Mouse (Mus musculus): Measurements from ENCODE around the gene Usp39. TPM values are rescaled to one million over a fixed set of nuclear protein-coding genes. Genes with fewer than 3 reads are reported as not detected.

The Usp39 gene
- total RNA-seq, 2 experiments from 2014 or later, result 31.0 to 32.5 TPM

- TF ChIP-seq CTCF (conservative IDR thresholded peaks at IDR 0.05), result no peak
- Histone ChIP-seq H3K27ac (no peak overlapping the region), H3K4me3 (no peak overlapping the region)
Measured at GRCm38 (mm10) chr6:72270952-72271519, 73.9 kb downstream of the Usp39 start.

GRCm38 (mm10) chr6:72270258-72270657 is 74.7 kb downstream of the Usp39 start:
- Histone ChIP-seq H3K27ac (no peak overlapping the region), H3K4me3 (no peak overlapping the region)
- DNase-seq (ENCODE audit: low spot score in 2 of 2), result no peak
- no peak for TF ChIP-seq CTCF (conservative IDR thresholded peaks at IDR 0.05)

More at GRCm38 (mm10) chr6:72270952-72271519, 73.9 kb downstream of the Usp39 start:
- peak; percentile 26 to 61 for DNase-seq (ENCODE audit: low spot score in 2 of 2)

Other genes with a start within 250 kb of the Usp39 start
- gene St3gal5, start 247.6 kb downstream of the Usp39 start, total RNA-seq (2021), result 10 to 100 TPM; 99.3 TPM
- 1 to 10 TPM; 2.1 to 3.1 TPM for gene Atoh8, start 109.6 kb downstream of the Usp39 start, total RNA-seq (2021)
- gene Sftpb, start 40.6 kb downstream of the Usp39 start, total RNA-seq (2021), result not detected
- 10 to 100 TPM; 17.4 to 19.0 TPM for gene 0610030E20Rik, start 2.1 kb upstream of the Usp39 start, total RNA-seq (2021)
- 10 to 100 TPM in 1 of 2 experiments, 1 to 10 TPM in 1; 9.6 to 11.3 TPM for gene Tmem150a, start 10.3 kb upstream of the Usp39 start, total RNA-seq (2021)
- 10 to 100 TPM; 74.7 to 86.1 TPM for gene Rnf181, start 21.8 kb upstream of the Usp39 start, total RNA-seq (2021)
- gene Vamp5, start 35.3 kb upstream of the Usp39 start, total RNA-seq (2021), result 1 to 10 TPM; 3.9 to 4.6 TPM
- 10 to 100 TPM; 11.5 to 12.5 TPM for gene Vamp8, start 45.5 kb upstream of the Usp39 start, total RNA-seq (2021)
- 10 to 100 TPM; 24.2 to 30.3 TPM for gene Ggcx, start 69.1 kb upstream of the Usp39 start, total RNA-seq (2021)
- 100 to 1,000 TPM; 172 to 195 TPM for gene Mat2a, start 94.4 kb upstream of the Usp39 start, total RNA-seq (2021)
- under 1 TPM; 0.49 to 0.56 TPM for gene Sh2d6, start 176.5 kb upstream of the Usp39 start, total RNA-seq (2021)
- gene Capg, start 199.2 kb upstream of the Usp39 start, total RNA-seq (2021), result 1 to 10 TPM; 2.5 to 2.8 TPM